Mouse (Mus musculus) heart, embryonic 14.5 days (tissue): ENCODE results near the gene Cers1. TPM values are rescaled to one million over a fixed set of nuclear protein-coding genes. Genes with fewer than 3 reads are reported as not detected.

ENCODE experiments used
- ATAC-seq: fragments of 200-750 bp; cut with Nextera tagmentation; 2 replicates; pipeline ENCODE4 v1.8.0; 2017; ENCODE audit warnings: low read depth, moderate TSS enrichment; ENCODE audit not compliant: insufficient number of reproducible peaks, insufficient read depth, low FRiP score
- H3K27ac ChIP-seq, 2 experiments: fragments of 200-500 bp in 1 of 2; fragments of 300-500 bp in 1 of 2; sonication (generic) in 1 of 2; replicated peaks in 1 of 2; 2 replicates each; pipeline ENCODE4 v1.5.1; 2012 to 2014; ENCODE audit warnings: low read depth in 2 of 2, low read length in 2 of 2, control low read depth in 1 of 2, mild to moderate bottlenecking in 1 of 2, mixed read lengths in 1 of 2; ENCODE audit not compliant: control insufficient read depth in 1 of 2, insufficient read depth in 1 of 2
- H3K27me3 ChIP-seq: fragments of 300-500 bp; sonication (generic); 2 replicates; pipeline ENCODE4 v1.6.1; 2014; ENCODE audit warnings: mild to moderate bottlenecking, low read length, control low read depth; ENCODE audit not compliant: control insufficient read depth, insufficient read depth
- H3K36me3 ChIP-seq: fragments of 300-500 bp; sonication (generic); 2 replicates; pipeline ENCODE4 v1.6.1; 2014; ENCODE audit warnings: mild to moderate bottlenecking, control low read depth, low read length, mixed read lengths; ENCODE audit not compliant: control insufficient read depth, insufficient read depth
- H3K4me1 ChIP-seq, 2 experiments: fragments of 200-500 bp in 1 of 2; fragments of 300-500 bp in 1 of 2; sonication (generic) in 1 of 2; 2 replicates each; pipeline ENCODE4 v1.6.1; 2012 to 2014; ENCODE audit warnings: low read length in 2 of 2, control low read depth in 1 of 2, mixed read lengths in 1 of 2; ENCODE audit not compliant: control insufficient read depth in 2 of 2, insufficient read depth in 2 of 2
- H3K4me2 ChIP-seq: fragments of 300-500 bp; sonication (generic); 2 replicates; pipeline ENCODE4 v1.6.1; 2014; ENCODE audit warnings: mild to moderate bottlenecking, low read length
- H3K4me3 ChIP-seq, 2 experiments: fragments of 200-500 bp in 1 of 2; fragments of 300-500 bp in 1 of 2; sonication (generic) in 1 of 2; 2 replicates each; pipeline ENCODE4 v1.5.1; 2012 to 2014; ENCODE audit warnings: low read length in 2 of 2, mild to moderate bottlenecking in 2 of 2, control low read depth in 1 of 2, low read depth in 1 of 2, moderate library complexity in 1 of 2; ENCODE audit not compliant: control insufficient read depth in 1 of 2, insufficient read depth in 1 of 2
- H3K9ac ChIP-seq: fragments of 300-500 bp; sonication (generic); 2 replicates; pipeline ENCODE4 v1.6.1; 2014; ENCODE audit warnings: mild to moderate bottlenecking, low read length
- H3K9me3 ChIP-seq: fragments of 300-500 bp; sonication (generic); 2 replicates; pipeline ENCODE4 v1.6.1; 2016; ENCODE audit warnings: low read length, control low read depth; ENCODE audit not compliant: control insufficient read depth
- WGBS: fragments of 180-500 bp; shearing (Covaris S2); extraction: QIAGEN DNeasy Blood & Tissue Kit; methylation state at CpG from one replicate; pipeline ENCODE4 v1.1.7; 2014; 5-methylcytosine and 5-hydroxymethylcytosine counted together
- polyA plus RNA-seq: library from polyadenylated mRNA; unstranded; fragments of >200 nt; fragmentation: Nextera tagmentation; extraction: Ambion mirVana; gene quantifications from 2 replicates; pipeline ENCODE4 v1.2.1, GENCODE M21; 2014

Cers1 gene
- polyA plus RNA-seq, 1 experiment from 2014 or later = 2.3 TPM

DNA sequence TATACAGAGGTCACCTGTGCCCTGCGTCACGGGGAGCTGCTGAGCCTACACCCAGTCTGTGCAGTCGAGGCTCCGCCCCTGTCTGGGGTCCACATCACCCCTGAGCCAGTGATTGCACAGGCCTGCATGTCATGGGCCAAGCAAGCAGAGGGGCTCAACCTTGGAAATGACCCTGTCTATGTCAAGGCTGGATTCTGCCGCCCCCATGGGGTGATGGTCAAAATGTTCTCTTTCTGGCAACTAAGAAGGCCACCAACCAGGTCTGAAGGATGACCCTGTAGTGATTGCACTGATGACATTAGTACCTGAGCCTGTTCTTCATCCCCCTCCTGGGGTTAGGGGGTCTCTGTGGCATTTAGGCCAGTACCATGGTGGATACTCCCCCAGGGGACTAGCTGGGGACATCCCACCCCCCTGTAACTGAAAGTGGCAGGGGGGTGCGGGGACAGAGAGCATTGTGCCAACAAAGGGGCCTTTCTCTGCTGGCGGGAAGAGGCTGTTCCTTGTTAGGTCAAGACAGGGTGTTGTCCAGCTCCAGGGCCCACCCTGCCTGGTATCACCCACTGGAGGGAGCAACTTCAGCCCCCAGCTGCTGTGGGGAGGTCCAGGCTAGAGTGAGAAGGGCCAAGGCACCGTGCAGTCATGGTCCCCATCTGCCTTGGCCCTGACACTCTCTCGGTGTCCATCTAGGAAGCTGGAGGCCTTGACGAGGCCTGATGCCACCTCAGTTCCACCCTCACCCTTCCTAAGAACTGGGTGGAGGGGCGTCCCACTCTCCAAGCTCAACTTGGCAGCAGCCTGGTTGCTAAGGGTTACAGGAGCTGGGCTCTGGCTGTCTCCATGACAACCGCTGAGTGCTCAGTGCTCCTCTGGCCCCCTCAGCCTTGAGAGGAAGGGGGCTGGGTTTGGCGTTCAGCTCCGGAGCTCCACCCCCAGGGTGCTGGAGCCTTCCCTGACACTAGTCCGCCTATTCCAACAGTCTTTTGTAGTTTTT lies 1.2 kb downstream of the Cers1 start:
- Histone ChIP-seq H3K4me3 (peak overlapping the region; percentile 57 to 64; a peak in 3 of 4 replicates), H3K9me3 (no peaks in the 10 kb centered on the region), H3K4me1 (peaks cover 14 to 20% of the 10 kb centered on the region in 2 experiments), H3K9ac (no peak overlapping the region), H3K27me3 (peaks cover 5% of the 10 kb centered on the region; the same call in 1 of the 2 replicates), H3K36me3 (peaks cover 19% of the 10 kb centered on the region), H3K27ac (no peak overlapping the region), H3K4me2 (peak overlapping the region; percentile 80)
- ATAC-seq = peak; percentile 24
- WGBS = 22% methylated on average over 15 of the region's 15 CpGs

DNA sequence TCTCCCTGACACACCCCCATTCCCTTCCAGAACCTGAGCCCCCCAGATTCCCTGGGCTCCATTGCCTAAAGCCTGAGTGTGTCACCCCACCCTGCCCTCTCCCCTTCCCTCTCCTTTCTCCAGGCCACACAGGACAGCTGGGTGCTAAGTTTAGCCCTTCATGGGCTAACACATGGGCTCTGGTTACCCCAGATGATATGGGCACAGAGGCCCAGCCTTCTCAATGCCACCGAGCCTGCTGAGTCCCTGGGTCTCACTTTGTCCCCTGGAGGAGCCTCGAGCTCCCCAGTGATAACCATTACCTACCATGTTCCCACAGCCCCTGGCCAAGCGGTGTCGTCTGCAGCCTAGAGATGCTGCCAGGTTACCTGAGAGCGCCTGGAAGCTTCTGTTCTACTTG lies 2.3 kb downstream of the Cers1 start:
- Histone ChIP-seq H3K9ac (no peak overlapping the region), H3K4me1 (peaks cover 14 to 20% of the 10 kb centered on the region in 2 experiments), H3K4me2 (no peak overlapping the region), H3K27me3 (peaks cover 5% of the 10 kb centered on the region; the same call in 1 of the 2 replicates), H3K36me3 (peaks cover 9% of the 10 kb centered on the region), H3K9me3 (no peaks in the 10 kb centered on the region), H3K27ac (no peak overlapping the region), H3K4me3 (no peak overlapping the region)
- 80% methylated on average over 5 of the region's 5 CpGs for WGBS
- ATAC-seq = no peak

DNA sequence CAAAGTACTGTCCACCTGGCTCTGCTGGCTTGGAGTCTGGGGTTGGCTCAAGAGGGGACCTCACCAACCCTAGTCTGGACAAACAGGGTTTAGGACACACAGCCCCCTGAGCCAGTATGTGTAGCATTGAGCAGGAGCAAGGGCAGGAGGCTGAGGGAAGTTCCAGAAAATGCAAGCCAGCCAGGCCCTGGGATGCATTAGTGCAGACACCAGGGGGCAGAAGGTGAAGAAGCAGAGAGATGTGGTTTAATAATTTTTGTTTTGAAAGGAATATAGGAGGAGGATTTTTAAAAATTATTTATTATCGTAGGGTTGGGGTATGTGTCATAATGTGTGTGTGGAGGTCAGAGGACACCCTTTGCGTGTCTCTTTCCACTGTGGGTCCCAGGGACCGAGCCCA lies 8.1 kb downstream of the Cers1 start:
- H3K27me3 ChIP-seq = no peaks in the 10 kb centered on the region
- H3K4me3 ChIP-seq = no peak overlapping the region
- no peak overlapping the region for H3K4me2 ChIP-seq
- no peak overlapping the region for H3K9ac ChIP-seq
- no peak overlapping the region for H3K27ac ChIP-seq
- no peaks in the 10 kb centered on the region for H3K4me1 ChIP-seq
- 90% methylated on average over 3 of the region's 3 CpGs for WGBS
- ATAC-seq = no peak
- H3K9me3 ChIP-seq = no peaks in the 10 kb centered on the region
- no peaks in the 10 kb centered on the region for H3K36me3 ChIP-seq

DNA sequence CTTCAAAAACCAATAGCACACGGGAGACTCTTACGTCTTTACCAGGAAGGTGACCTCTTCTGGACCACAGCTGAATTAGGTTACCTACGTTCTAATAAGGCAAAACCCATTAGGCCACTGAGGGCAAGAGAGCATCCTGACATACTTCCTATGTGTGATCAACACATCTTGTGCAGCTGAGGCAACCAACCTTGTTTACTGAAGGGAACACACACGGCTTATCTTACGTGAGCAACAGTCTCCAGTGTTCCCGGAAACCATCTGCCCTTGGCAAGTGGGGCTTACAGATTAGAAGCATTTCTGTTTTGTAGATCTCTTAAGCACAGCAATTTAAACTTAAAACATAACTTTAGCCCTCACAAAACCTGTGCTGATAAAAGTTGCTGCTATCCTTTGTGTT lies 11.9 kb downstream of the Cers1 start:
- Histone ChIP-seq H3K27me3 (peaks cover 6% of the 10 kb centered on the region; the same call in 1 of the 2 replicates), H3K27ac (no peak overlapping the region), H3K4me3 (no peak overlapping the region), H3K9ac (no peak overlapping the region), H3K4me2 (no peak overlapping the region), H3K36me3 (peaks cover 15% of the 10 kb centered on the region), H3K9me3 (no peaks in the 10 kb centered on the region), H3K4me1 (peaks cover 11 to 21% of the 10 kb centered on the region in 2 experiments; a peak in 3 of 4 replicates)
- ATAC-seq = no peak
- 83% methylated on average over 6 of the region's 6 CpGs for WGBS

DNA sequence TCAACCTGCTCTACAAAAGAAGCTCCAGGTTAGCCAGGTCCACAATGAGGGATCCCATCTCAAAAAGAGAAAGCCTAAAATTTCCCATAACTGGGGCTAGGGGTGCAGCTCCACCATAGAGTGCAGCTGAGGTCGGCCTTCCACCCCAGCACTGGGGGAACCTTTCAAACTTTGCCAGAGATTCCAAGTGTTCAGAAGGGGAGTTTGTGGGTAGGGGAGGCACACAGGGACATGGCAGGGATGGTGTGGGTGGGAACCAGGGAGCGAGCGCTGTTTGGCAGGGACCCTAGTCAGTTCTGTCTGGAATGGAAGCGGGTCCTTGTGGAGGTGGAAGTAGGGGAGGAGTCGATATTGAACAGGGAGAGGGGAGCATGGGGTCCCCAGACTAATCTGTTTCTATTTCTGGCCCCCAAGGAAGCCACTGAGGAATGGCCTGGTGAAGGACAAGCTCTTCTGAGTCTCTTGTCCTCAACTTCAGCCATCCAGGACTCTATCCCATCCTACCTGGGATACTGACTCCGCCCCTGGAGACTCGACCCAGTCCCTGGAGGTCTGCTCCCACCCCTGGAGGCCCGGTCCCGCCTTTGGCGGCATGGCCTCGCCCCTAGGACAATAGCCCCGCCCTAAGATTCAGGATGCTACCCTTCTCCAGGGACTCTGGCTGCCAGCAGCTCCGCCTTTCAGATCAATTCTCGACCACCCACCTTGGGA lies 13.7 kb downstream of the Cers1 start, which contains the start of gene Gdf1:
Gene Gdf1, plus strand, starts transcription at position 694 of the 711 bp plus-strand sequence.
- peak within 1 kb of the TSS; percentile 2 for H3K9ac ChIP-seq
- no peaks in the 10 kb centered on the region for H3K9me3 ChIP-seq
- ATAC-seq = no peak
- H3K4me2 ChIP-seq = peak within 1 kb of the TSS; percentile 52
- no peak within 1 kb of the TSS for H3K27ac ChIP-seq
- peak within 1 kb of the TSS in 1 of 2 experiments; percentile 13; a peak in 1 of 4 replicates for H3K4me3 ChIP-seq
- peaks cover 33% of the 10 kb centered on the region for H3K36me3 ChIP-seq
- peaks cover 11 to 21% of the 10 kb centered on the region in 2 experiments; a peak in 3 of 4 replicates for H3K4me1 ChIP-seq
- WGBS = 28% methylated on average over 14 of the region's 14 CpGs
- H3K27me3 ChIP-seq = peaks cover 6% of the 10 kb centered on the region; the same call in 1 of the 2 replicates

DNA sequence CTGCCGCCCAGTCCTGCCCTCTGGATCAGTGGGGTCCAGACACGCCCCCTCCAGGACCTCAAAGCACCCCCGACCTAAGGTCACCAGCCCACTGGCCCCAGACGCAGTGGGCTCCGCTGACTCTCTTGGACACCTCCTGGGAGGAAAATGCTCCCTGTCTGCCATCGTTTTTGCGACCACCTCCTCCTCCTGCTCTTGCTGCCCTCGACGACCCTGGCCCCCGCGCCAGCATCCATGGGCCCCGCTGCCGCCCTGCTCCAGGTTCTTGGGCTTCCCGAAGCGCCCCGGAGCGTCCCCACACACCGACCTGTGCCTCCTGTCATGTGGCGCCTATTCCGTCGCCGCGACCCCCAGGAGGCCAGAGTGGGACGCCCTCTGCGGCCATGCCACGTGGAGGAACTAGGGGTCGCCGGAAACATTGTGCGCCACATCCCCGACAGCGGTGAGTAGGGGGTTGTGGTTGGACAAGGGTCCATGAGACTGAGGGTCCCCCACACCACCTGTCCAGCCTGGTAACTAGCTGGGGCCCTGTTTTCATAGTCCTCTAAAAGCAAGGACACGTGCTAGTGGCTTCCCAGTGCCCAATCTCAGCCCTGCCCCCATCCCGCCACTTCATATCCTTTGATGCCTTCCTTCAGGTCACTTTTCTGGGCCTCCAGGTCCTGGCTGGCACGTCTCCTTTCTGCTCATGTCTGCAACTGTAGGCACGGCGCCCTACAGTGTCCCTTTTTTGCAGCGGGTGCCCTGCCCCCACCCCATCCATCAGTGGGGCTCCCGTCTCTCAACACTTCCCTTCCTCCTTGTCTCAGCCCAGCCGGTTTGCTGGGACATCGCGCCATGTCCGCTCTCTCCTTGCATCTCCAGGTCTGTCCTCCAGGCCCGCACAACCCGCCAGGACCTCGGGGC lies 14.5 kb downstream of the Cers1 start:
- WGBS = 6% methylated on average over 45 of the region's 45 CpGs
- Histone ChIP-seq H3K9ac (peak overlapping the region; percentile 2), H3K4me1 (peaks cover 11 to 21% of the 10 kb centered on the region in 2 experiments; a peak in 3 of 4 replicates), H3K27me3 (peaks cover 6% of the 10 kb centered on the region; the same call in 1 of the 2 replicates), H3K27ac (no peak overlapping the region), H3K36me3 (peaks cover 41% of the 10 kb centered on the region), H3K9me3 (no peaks in the 10 kb centered on the region), H3K4me2 (peak overlapping the region; percentile 52), H3K4me3 (peak overlapping the region in 1 of 2 experiments; percentile 13; a peak in 1 of 4 replicates)
- peak; percentile 8; the same call in 1 of the 2 replicates for ATAC-seq
